Mouse (Mus musculus) heart, postnatal 14 days (tissue): ENCODE measurements at regions not wholly inside any gene's neighbourhood (a gene's known extent, or its start where the extent isn't known, plus 50 kb on each side); places are given as distances from the start of the nearest gene placed in this dataset.

Experiments used
- DNase-seq, 2 experiments: peaks; one replicate each; pipeline ENCODE4 v3.0.0; 2021 to 2022
- intact Hi-C: fragments of 180-260 bp; cut with DNase I; formaldehyde crosslinking; loops from one replicate; pipeline ENCODE4 v1.15.1; 2025

- intact Hi-C loops = loop anchor here (5.0 kb wide), 1 partner anchor 85 kb away; no protein-coding TSS in a partner anchor
Measured at GRCm38 (mm10) chr13:3752334-3752733, 51.8 kb downstream of the Calml3 start.

DNA sequence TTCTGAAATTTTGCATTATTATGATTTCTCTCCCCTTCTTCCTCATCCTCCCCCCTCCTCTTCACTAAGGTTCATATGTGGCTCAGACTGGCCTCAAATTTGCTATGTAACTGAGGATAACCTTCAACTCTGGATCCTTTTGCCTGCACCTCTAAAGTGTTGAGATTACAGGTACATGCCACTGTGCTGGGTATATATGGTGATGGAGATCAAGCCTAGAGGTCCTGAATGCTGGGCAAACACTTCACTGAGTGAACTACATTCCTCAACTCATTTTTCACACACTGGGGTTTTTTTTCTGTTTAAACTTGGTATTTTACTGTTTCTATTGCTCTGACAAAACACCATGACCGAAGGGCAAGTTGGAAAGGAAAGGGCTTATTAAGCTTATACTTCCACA lies 52.9 kb downstream of the Calml3 start:
- DNase-seq = no peak
- intact Hi-C loops = loop anchor here (5.0 kb wide), 1 partner anchor 84 kb away; no protein-coding TSS in a partner anchor

More at GRCm38 (mm10) chr13:3752334-3752733, 51.8 kb downstream of the Calml3 start:
- DNase-seq = no peak

- DNase-seq = peak; percentile 46 to 57
- intact Hi-C loops = loop anchor here (5.0 kb wide), 1 partner anchor 83 kb away; no protein-coding TSS in a partner anchor
Measured at GRCm38 (mm10) chr13:3750756-3751155, 53.4 kb downstream of the Calml3 start.

GRCm38 (mm10) chr13:3749646-3750045 lies 54.5 kb downstream of the Calml3 start:
- DNase-seq = no peak
- intact Hi-C loops = loop anchor here (5.0 kb wide), 1 partner anchor 82 kb away; no protein-coding TSS in a partner anchor

GRCm38 (mm10) chr13:3748859-3749258 lies 55.3 kb downstream of the Calml3 start:
- DNase-seq = no peak
- intact Hi-C loops = no loop called here

GRCm38 (mm10) chr13:3746524-3746923 lies 57.6 kb downstream of the Calml3 start:
- no peak for DNase-seq
- intact Hi-C loops = no loop called here

GRCm38 (mm10) chr13:3744870-3745269 lies 59.2 kb downstream of the Calml3 start:
- DNase-seq = no peak
- intact Hi-C loops = no loop called here

- DNase-seq = no peak
- intact Hi-C loops = no loop called here
Measured at GRCm38 (mm10) chr13:3743692-3744457, 60.2 kb downstream of the Calml3 start.

DNA sequence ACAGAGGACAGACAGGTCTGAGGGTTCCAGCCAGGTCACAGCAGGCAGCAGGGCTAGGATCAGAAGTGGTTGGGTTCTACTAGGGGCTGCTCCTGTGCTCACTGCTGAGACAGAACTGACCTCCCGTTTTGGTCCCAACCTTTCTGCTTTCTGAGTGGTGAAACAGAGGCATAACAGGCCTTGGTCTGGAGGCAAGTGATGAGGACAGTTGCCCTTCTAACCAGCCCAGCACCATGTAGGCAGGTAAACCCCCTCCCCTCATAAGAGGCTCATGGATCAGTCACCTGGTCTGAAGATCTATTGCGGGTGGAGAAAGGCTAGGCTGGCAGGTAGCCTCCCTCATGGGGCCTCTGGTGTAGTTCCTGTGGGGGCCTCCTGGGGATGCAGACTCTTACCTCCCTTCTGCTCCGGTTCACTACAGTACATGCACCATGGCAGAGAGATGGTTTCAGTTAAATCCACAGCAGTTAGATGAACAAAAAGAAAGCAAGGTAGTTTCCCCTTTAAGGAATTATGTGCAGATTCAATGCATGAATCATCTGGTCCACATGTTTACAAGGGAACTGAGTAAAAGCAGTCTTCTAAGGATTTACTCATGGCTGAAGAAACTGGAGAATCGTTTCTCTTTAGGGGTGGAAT lies 61.2 kb downstream of the Calml3 start:
- DNase-seq = no peak
- intact Hi-C loops = no loop called here

GRCm38 (mm10) chr13:3742094-3742730 lies 61.9 kb downstream of the Calml3 start:
- intact Hi-C loops = no loop called here
- DNase-seq = peak; percentile 35 to 37

DNA sequence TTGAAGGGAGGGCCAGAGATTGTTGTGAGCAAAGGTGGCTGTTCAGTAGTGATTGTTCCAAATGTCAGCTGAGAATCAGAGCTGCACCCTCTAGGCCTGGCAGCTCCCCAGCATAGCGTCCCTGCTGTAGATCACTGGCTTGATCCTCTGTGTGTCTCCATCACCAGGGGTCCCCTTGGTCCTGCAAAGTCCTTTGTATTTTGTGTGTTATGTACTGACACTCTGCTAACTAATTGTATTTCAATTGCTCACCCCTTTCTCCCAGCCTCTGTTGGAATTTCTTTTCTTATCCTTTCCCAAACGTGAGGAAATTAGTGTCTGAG lies 73.5 kb downstream of the Calml3 start:
- DNase-seq = no peak
- intact Hi-C loops = no loop called here

DNA sequence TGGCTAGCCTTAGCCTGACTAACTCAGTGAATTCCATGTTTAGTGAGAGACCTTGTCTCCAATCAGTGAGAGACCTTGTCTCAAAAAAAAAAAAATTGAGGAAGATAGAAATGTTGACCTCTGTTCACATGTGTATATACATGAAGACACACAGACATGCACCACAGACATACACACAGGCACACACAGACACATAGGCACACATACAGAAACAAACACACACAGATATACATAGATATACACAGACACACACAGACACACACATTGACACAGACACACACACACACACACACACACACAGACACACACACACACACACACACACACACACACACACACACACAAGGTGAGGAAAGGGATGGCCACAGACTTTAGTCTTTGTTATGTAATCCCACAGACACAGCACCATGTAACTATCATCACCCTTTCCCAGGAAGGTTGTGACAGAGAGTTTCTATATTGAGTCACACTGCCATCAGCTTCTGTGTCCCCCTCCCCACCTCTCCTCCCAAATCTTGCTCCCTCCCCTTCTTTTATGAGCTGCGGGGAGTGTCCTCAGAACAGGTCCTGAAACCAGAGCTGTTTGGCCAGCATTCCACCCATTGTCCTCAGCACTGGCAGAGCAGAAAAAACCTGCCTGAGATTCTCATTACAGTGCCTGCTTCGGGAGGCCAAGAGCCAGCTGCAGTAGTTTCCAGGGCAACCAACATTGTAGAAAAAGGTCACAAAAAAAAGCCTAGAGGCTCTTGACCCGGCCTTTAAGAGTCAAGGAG lies 74.0 kb downstream of the Calml3 start:
- peak in 1 of 2 experiments; percentile 35 for DNase-seq
- intact Hi-C loops = no loop called here

- no peak for DNase-seq
- intact Hi-C loops = no loop called here
Measured at GRCm38 (mm10) chr13:3728888-3729287, 75.2 kb downstream of the Calml3 start.

GRCm38 (mm10) chr13:3726331-3726781 lies 77.8 kb downstream of the Calml3 start:
- intact Hi-C loops = no loop called here
- peak; percentile 32 to 53 for DNase-seq

- DNase-seq = no peak
- intact Hi-C loops = no loop called here
Measured at GRCm38 (mm10) chr13:3725803-3726202, 78.3 kb downstream of the Calml3 start.

GRCm38 (mm10) chr13:3724313-3724712 lies 79.8 kb downstream of the Calml3 start:
- intact Hi-C loops = no loop called here
- DNase-seq = no peak

DNA sequence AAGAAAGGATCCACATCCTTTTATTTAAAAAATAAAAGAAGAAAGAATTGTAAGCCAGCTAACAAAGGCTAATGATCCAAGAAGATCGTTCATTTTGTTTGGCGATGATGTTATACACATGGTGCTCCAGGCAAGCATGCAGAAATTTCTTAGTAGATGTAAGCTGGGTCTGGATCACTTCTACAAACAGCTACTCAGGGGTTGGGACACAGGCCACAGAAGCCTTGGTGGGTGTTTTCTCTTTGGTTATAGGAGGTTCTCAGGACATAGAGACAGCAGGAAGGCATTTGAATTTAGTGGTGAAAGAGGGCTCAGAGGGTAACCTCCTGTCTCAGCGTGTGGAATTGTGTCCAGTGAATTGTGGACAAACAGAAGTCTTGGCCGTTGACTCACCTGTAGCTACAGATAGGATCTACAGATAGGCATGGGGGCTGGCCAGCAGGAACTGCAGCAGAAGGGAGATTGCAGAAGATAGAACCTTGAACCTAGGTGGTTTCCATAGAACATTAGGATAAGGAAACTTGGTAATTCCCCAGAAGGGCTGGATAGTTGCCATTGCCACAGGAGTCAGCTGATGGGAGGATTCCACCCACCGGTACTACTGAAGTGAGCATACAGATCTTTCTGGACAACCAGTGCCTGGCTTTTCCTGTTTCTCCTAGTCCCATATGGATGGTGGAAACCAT lies 80.5 kb downstream of the Calml3 start:
- no peak for DNase-seq
- intact Hi-C loops = no loop called here

GRCm38 (mm10) chr13:3715019-3715418 lies 81.2 kb downstream of the Asb13 start:
- DNase-seq = no peak
- intact Hi-C loops = no loop called here

GRCm38 (mm10) chr13:3712497-3713160 lies 78.8 kb downstream of the Asb13 start:
- no peak for DNase-seq
- intact Hi-C loops = no loop called here

- intact Hi-C loops = no loop called here
Measured at GRCm38 (mm10) chr13:3712088-3712487, 78.3 kb downstream of the Asb13 start.

More at GRCm38 (mm10) chr13:3712088-3712487, 78.3 kb downstream of the Asb13 start:
- DNase-seq = no peak
